Comparison of ENCODE assay signal across 9 mouse cellular contexts in genomic region chr5:44206651-44207050, GRCm38 (mm10).
"Had no signal": no experiment of that assay in that cellular context is flagged by ENCODE, and none has a peak within 500 bp of the region (broad histone marks: within the 10 kb centered on the region; RNA-seq: fewer than 3 reads in every experiment).

No protein-coding gene starts in this region.

- H3K9ac ChIP-seq: hindbrain, embryonic 12.5 days; midbrain, embryonic 12.5 days had no signal

- ATAC-seq: hindbrain, embryonic 16.5 days; inflammation-experienced regulatory T-cells, adult 6 months had no signal

- H3K4me2 ChIP-seq: hindbrain, embryonic 12.5 days; midbrain, embryonic 12.5 days had no signal

- H3K4me3 ChIP-seq: hindbrain, embryonic 12.5 days; layer of hippocampus, adult 2 months; midbrain, embryonic 12.5 days had no signal

- H3K27ac ChIP-seq: hindbrain, embryonic 12.5 days; layer of hippocampus, adult 2 months; midbrain, embryonic 12.5 days had no signal

- H3K4me1 ChIP-seq: hindbrain, embryonic 12.5 days; midbrain, embryonic 12.5 days had no signal

- H3K36me3 ChIP-seq: hindbrain, embryonic 12.5 days; midbrain, embryonic 12.5 days had no signal

- DNase-seq: lung, postnatal 36 days; right cerebral cortex, adult 18-20 months; right cerebral cortex, postnatal 25 days; thymus, postnatal 4 days had no signal

- H3K9me3 ChIP-seq: hindbrain, embryonic 12.5 days; midbrain, embryonic 12.5 days had no signal

- H3K27me3 ChIP-seq: hindbrain, embryonic 12.5 days; midbrain, embryonic 12.5 days had no signal
